Mouse (Mus musculus) c-Kit-positive CD71-positive TER-119-negative erythroid progenitor cells, embryonic 14.5 days (primary cell): ENCODE data around the gene Uts2r.

ENCODE experiments used
- DNase-seq: peaks from one replicate; pipeline ENCODE4 v3.0.0-alpha.2; 2013; ENCODE audit warnings: low read depth

Gene Uts2r

GRCm38 (mm10) chr11:121159971-121160370 is at the start of gene Uts2r:
Gene Uts2r (plus strand): TSS chr11:121160271.
- DNase-seq: no peak

- DNase-seq: no peak
Observed at GRCm38 (mm10) chr11:121111051-121111450, 49.0 kb upstream of the Uts2r start.

GRCm38 (mm10) chr11:121111601-121112000 is 48.5 kb upstream of the Uts2r start:
- no peak for DNase-seq

- DNase-seq: no peak
Observed at GRCm38 (mm10) chr11:121112091-121112775, 47.8 kb upstream of the Uts2r start.

- DNase-seq: no peak
Observed at GRCm38 (mm10) chr11:121118106-121118505, 42.0 kb upstream of the Uts2r start.

GRCm38 (mm10) chr11:121118577-121118976 is 41.5 kb upstream of the Uts2r start, which contains the start of gene Tex19.2:
Gene Tex19.2 (minus strand): TSS chr11:121118677.
- DNase-seq: no peak

GRCm38 (mm10) chr11:121121151-121121550 is 38.9 kb upstream of the Uts2r start:
- no peak for DNase-seq

GRCm38 (mm10) chr11:121122024-121122670 is 37.9 kb upstream of the Uts2r start:
- DNase-seq: no peak

- no peak for DNase-seq
Observed at GRCm38 (mm10) chr11:121123438-121123837, 36.6 kb upstream of the Uts2r start.

GRCm38 (mm10) chr11:121125522-121126172 is 34.4 kb upstream of the Uts2r start:
- no peak for DNase-seq

- no peak for DNase-seq
Observed at GRCm38 (mm10) chr11:121126395-121126794, 33.7 kb upstream of the Uts2r start.

GRCm38 (mm10) chr11:121127441-121127840 is 32.6 kb upstream of the Uts2r start:
- DNase-seq: no peak

GRCm38 (mm10) chr11:121129616-121130015 is 30.5 kb upstream of the Uts2r start:
- DNase-seq: no peak

- no peak for DNase-seq
Observed at GRCm38 (mm10) chr11:121134600-121134999, 25.5 kb upstream of the Uts2r start.

- no peak for DNase-seq
Observed at GRCm38 (mm10) chr11:121137682-121138081, 22.4 kb upstream of the Uts2r start.

- DNase-seq: no peak
Observed at GRCm38 (mm10) chr11:121138732-121139131, 21.3 kb upstream of the Uts2r start.

GRCm38 (mm10) chr11:121143325-121144015 is 16.6 kb upstream of the Uts2r start:
- DNase-seq: no peak

- DNase-seq: no peak
Observed at GRCm38 (mm10) chr11:121145865-121146264, 14.2 kb upstream of the Uts2r start, which contains the start of gene Tex19.1. Gene Tex19.1 (plus strand): TSS chr11:121146143.

- no peak for DNase-seq
Observed at GRCm38 (mm10) chr11:121148193-121148592, 11.9 kb upstream of the Uts2r start.

- DNase-seq: no peak
Observed at GRCm38 (mm10) chr11:121154203-121154602, 5.9 kb upstream of the Uts2r start.

GRCm38 (mm10) chr11:121156411-121156891 is 3.6 kb upstream of the Uts2r start:
- no peak for DNase-seq

GRCm38 (mm10) chr11:121160636-121161346 is 720 bp downstream of the Uts2r start:
- no peak for DNase-seq
